Mouse (Mus musculus) spleen, embryonic (tissue): ENCODE measurements around the gene Kat2b.
"Not testable (repeated sequence)": the region's sequence is repeated elsewhere in the genome, so short reads cannot be mapped to it uniquely, and the experiment has no call there.

ENCODE experiments used
- CTCF ChIA-PET: fragments of 350-600 bp; sonication (Branson Sonifier 250); formaldehyde crosslinking; loops from one replicate; lab custom pipeline; 2022; lab: Charles Lee

Kat2b gene

GRCm38 (mm10) chr17:53596314-53596882 is 29.7 kb downstream of the Kat2b start:
- CTCF ChIA-PET = interaction anchor here (0.6 kb wide), 1 partner anchor 118 kb away, joined by 4 read pairs; no protein-coding TSS in a partner anchor

DNA sequence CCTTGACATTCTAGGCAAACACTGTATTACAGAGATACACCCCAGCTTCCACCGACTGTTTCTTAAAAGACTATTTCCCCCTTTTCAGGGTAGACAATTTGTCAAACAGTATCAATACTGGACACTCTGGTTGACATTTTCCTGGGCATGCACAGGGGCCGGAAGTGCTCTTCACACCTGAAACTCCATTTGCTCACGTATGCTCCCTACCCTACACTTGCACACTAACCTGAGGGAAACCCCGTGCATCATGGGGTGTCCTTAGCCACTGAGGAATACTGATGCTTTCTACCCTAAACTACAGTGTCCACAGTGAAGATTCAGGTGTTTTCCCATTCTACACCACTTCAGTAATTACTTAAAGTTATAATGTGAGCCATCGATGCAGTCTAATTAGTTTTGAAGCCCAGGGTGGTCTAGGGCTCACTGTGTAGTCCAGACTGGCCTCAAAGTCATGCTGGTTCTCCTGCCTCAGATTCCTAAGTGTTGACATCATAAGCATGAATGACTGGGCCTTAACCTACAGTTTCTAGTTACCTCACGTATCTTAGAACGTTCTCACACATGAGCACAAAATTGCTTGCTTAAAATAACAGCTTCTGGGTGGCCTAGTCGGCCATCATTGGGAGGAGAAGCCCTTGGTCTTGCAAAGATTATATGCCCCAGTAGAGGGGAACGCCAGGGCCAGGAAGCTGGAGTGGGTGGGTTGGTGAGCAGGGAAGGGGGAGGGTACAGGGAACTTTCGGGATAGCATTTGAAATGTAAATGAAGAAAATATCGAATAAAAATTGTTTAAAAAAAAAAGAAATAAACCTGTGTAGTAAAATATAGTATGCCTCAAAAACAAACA is 30.5 kb downstream of the Kat2b start:
- CTCF ChIA-PET = interaction anchor here (0.5 to 0.6 kb wide), 2 partner anchors 42 to 119 kb away, joined by 4 to 11 read pairs; no protein-coding TSS in a partner anchor

DNA sequence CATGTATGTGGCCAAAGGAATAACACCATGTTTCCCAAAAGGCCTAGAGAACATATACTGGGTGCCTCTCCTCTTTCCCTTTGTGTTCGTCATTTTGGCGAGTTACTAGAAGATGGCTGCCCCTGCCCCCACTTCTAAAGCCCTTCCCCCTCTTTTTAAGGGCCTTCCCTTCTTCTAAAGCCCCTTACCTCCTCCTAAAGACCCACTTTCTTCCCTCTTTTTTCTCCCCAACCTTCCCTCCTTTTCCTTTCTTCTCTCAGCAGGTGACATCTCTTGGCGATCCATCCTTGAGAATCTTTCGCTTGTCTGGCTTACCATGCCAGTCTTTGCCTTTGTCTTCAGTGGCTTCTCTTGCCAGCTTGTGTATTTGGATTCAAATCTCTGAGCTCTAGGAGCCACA is 31.9 kb downstream of the Kat2b start:
- CTCF ChIA-PET = no interaction called here

DNA sequence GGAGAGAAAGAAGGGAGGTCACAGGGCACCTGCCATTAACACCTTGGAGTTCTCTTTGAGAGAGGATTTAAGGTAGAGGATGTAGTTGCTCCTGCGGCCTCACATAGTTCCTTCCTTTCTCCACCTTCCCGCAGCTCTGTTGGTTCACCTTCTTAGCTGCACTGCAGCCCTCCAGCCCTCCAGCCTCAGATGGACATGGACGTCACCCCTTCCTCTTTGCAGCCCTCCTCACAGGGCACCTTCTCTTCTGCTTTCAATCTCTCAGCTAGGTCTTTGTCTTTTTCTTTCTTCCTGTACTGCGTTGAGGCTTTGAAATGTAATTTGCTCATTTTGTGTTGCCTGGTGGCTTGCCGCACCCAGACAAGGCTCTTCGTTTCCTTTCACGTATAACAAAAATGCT is 36.6 kb downstream of the Kat2b start:
- CTCF ChIA-PET = not testable (repeated sequence)

DNA sequence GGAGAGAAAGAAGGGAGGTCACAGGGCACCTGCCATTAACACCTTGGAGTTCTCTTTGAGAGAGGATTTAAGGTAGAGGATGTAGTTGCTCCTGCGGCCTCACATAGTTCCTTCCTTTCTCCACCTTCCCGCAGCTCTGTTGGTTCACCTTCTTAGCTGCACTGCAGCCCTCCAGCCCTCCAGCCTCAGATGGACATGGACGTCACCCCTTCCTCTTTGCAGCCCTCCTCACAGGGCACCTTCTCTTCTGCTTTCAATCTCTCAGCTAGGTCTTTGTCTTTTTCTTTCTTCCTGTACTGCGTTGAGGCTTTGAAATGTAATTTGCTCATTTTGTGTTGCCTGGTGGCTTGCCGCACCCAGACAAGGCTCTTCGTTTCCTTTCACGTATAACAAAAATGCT is 39.4 kb downstream of the Kat2b start:
- CTCF ChIA-PET = not testable (repeated sequence)

GRCm38 (mm10) chr17:53608924-53609323 is 42.3 kb downstream of the Kat2b start:
- CTCF ChIA-PET = not testable (repeated sequence)

DNA sequence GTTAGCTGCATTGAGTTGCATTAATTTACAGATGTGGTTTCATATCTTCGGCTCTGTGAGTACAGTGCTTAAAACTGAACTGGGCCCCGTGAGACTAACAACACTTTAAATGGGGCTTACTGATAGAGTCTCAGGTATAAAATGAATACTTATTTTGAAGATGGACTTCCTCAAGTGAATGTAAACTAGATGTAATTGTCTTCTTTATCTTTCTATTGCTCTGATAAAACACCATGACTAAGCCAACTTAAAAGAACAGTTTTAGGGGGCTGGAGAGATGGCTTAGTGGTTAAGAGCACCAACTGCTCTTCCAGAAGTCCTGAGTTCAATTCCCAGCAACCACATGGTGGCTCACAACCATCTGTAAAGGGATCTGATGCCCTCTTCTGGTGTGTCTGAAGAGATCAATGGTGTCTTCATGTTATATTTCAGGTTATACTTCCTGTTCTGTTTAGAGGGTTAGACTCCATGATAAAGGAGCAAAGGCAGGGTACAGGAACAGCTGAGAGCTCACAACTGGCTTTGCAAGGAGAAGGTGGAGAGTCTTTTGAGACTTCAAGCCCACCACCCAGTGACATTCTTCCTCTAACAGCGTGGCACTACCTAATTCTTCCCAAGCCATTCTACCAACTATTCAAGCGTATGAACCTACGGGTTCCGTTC is 50.8 kb downstream of the Kat2b start:
- CTCF ChIA-PET = no interaction called here

DNA sequence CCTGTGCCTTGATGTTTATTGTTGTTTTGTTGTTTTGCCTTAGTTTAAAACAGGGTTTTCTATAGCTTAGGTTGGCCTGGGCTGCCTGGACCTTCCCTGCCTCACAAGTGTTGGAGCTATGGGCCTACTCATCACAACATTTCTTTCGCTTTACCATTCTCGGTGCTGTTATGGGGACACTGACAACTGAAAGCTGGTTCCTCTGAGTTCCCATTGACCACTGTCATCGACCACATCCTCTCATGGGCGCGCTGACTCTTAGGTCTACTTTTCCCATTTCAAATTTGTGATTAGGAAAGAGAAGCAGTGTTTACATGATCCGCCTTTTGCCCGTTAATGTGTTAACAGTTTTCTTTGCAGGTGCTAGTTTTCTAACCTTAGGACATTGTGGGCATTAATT is 51.7 kb downstream of the Kat2b start:
- CTCF ChIA-PET = no interaction called here

- CTCF ChIA-PET = no interaction called here
Measured at GRCm38 (mm10) chr17:53619391-53619790, 52.7 kb downstream of the Kat2b start.

- CTCF ChIA-PET = no interaction called here
Measured at GRCm38 (mm10) chr17:53620611-53621010, 54.0 kb downstream of the Kat2b start.

- CTCF ChIA-PET = no interaction called here
Measured at GRCm38 (mm10) chr17:53622125-53622524, 55.5 kb downstream of the Kat2b start.

GRCm38 (mm10) chr17:53623762-53624161 is 57.1 kb downstream of the Kat2b start:
- CTCF ChIA-PET = no interaction called here

DNA sequence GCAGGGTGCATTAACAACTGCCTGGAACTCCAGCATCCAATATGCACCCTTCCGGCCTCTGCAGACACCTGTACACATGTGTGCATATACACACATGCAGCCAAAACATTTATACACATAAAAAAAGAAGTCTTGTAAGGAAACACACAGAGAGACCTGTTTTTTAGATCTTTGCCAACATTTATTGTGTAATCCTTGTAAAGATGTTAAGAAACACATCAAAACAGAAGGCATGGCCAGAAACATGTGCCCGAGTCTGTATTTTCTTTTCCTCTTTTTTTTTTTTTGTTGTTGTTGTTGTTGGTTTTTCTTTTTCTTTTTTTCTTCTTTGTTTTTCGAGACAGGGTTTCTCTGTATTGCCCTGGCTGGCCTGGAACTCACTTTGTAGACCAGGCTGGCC is 59.5 kb downstream of the Kat2b start:
- CTCF ChIA-PET = no interaction called here

DNA sequence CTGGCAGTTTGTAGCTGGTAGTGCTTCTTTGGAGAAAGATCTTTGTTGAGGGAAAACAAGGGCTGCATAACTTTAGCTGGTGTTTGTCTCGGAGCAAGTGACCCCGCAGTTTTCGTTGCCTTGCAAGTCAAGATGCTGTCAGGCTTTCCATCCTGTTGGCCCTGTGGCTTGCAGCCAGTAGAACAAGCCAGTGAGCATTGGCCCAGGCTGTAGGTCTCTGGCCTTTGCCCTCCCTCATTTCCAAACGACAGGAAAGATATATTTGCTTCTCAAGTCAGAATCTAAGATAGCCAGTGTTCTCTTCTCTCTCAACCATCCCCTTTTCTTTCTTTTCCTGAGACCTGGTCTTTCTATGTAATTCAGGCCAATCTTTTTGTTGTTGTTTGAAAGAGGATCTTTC is 60.8 kb downstream of the Kat2b start:
- CTCF ChIA-PET = no interaction called here

GRCm38 (mm10) chr17:53628131-53628530 is 61.5 kb downstream of the Kat2b start:
- CTCF ChIA-PET = no interaction called here

GRCm38 (mm10) chr17:53631344-53631743 is 64.7 kb downstream of the Kat2b start:
- CTCF ChIA-PET = interaction anchor here (0.7 kb wide), 1 partner anchor 57 kb away, joined by 9 read pairs; no protein-coding TSS in a partner anchor

DNA sequence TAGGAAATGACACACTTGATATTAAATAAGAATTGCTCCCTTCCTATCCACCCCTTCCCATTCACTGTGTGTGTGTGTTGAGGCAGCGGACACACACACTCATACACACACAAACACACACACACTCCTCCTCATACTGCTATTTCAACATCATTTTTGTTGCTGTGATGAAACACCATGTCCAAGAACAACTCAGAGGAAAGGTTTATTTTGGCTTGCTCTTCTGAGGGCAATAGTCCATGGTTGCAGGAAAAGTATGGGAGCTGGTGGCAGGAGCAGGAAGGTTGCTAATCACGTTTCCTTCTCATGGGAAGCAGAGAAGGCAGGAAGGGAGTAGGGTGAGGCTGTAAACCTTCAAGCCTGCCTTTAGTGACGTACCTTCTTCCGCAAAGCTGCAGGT is 76.7 kb downstream of the Kat2b start:
- CTCF ChIA-PET = no interaction called here

DNA sequence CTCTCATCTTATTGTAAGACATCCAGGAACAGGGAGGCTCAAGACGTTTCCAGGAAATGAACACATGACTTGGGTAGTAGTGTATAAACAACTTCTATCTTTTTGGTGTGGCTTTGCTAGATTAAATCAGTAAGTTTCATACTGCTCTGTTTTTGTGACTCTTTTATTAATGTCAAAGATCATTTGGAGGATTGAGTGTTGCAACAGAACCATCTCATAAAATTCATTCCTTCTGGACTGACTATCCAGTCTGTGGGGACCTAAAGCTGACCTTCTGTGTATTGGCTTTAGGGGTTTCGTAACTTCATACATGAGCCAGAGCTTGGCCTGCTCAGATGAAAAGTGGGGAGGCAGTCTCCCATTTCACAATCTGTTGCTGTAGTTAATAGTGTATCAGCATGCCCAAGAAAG is 83.6 kb downstream of the Kat2b start:
- CTCF ChIA-PET = no interaction called here

- CTCF ChIA-PET = no interaction called here
Measured at GRCm38 (mm10) chr17:53654596-53654995, 87.9 kb downstream of the Kat2b start.

DNA sequence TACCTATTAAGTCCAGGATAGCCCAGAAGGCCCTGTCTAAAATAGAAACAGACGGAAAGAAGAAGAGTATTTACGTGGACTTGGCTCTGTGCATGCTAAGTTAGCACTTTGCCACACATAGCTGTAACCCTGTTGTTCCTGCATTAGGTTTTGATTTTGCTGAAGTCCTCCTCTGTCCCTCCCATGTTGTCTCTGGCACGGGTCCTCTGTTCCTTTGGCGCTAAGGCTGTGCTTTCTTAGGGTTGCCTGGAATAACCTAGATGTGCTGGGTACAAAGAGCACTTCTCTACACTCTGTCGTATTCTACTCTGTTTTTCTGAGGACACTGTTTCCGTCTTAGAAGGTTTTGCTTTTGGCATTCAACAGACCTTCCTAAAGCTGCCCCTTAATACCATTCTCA is 88.4 kb downstream of the Kat2b start:
- CTCF ChIA-PET = no interaction called here

DNA sequence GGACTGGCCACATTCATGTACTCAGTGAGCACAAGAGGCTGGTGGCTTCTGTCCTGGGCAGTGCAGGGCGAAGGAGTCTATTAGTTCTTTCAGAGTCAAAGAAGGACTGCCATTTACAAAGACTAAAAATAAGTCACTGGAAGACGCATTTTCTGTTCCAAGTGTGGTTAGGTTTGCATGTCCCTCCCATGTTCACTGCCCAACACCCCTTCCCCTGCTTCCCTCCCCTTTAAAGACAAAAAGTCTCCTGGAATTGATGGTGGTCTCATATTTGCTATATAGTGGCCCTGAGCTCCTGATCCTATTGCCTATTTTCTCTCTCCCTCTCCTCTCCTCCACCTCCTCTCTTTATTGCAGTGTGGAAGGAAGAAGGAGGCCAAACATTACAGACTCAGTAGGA is 89.3 kb downstream of the Kat2b start:
- CTCF ChIA-PET = no interaction called here

GRCm38 (mm10) chr17:53656369-53656860 is 89.8 kb downstream of the Kat2b start:
- CTCF ChIA-PET = no interaction called here
